Mouse (Mus musculus) heart, adult 9 months (tissue): ENCODE measurements around the gene Ascc3.

ENCODE experiments used
- DNase-seq, 2 experiments: peaks; one replicate each; pipeline ENCODE4 v3.0.0; 2022; ENCODE audit warnings: low spot score in 2 of 2

Ascc3 gene

DNA sequence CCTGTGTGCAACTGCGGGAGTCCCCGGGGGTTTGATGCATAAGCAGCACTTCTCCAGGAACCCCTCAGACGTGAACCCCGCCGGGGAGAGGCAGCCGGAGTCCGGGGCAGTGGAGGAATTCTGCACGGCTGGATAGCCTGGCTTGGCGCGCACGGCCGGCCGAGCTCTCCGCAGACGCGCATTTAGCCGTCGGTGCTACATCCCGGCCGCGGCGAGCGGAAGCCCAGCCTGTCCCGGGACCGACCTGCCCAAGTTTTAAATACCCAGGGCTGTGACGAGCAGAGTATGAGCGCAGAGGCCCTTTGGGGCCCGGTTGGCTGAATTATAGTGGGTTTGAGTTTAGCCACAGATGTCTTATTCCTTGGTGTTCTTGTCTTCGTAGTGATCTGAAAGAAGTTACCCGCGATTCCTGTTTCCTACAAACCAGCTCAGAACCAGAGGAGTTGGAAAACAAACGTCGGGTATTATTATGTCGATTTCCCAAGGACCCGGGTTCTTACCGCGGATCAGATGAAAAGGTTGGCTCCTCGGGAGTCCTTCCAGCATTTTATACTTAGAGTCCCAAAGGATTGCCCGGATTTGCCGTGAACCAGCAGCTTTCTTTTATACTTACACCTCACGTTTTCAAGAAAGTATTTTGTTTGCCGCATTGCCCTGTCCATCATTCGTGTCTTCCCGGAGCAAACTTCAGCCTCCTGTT is 302.8 kb downstream of the Ascc3 start:
- DNase-seq = no peak

DNA sequence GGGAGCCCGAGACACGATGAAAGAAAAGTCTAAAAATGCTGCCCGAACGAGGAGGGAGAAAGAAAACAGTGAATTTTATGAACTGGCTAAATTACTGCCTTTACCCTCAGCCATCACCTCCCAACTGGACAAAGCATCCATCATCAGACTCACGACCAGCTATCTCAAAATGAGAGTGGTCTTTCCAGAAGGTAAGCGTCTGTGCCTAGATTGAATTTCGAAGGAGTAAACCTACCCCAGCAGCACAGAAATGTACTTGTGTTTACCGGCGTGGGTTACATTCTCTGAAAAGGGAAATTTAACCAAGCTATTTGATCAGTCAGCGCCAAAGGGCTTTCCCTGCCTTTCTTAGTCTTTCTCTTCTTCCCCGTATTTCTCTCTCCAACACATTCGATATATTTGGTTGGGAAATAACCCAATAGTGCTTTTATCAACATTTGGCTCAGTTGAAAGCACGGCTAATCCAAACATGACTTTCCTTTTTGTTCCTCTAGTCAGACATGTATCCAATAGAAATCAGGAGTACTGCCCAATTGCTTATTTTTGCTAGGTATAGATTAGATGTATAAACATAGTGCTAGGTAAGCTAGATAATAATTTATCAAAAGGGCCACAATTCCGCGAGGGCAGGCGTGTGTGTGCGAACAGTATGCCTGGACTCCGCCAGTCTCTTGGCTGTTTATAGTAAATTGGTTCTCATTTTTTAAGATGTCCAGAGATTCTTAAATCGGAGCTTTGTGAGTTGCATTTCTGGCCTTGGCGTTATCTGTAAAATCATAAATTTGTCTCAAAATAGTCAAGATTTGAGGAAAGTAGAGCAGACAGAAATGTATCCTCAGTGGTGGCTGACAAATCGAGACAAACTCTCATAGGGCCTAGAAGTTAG is 303.7 kb downstream of the Ascc3 start:
- no peak for DNase-seq

DNA sequence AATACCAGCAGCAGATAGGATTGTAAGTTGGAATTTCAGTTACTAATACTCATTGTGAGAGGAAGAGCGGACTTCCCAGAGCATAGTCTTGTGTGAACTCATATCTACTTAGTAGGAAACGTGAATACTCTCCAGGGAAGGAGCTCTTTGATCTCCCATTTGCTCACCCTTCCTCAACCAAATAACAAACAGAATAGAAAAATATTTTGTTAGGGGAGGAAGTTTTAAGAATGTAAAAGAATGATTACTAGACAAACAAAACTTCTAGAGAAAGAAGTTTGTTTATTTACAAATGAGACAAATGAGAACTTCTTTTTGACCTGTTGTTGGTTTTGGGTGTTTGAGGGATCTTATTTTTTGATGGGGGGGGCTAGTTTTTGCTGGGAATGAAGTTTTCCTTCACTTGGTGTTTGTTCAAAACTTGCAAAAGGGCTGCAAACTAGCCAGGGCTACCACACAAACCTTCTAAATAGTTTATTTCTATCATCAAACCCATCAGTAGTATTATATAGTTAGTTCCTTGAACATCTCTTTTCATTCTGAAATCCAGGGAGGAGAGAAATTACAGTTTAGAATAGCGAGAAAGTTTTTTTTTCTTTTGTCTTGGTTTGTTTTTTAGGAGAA is 304.4 kb downstream of the Ascc3 start:
- no peak for DNase-seq

DNA sequence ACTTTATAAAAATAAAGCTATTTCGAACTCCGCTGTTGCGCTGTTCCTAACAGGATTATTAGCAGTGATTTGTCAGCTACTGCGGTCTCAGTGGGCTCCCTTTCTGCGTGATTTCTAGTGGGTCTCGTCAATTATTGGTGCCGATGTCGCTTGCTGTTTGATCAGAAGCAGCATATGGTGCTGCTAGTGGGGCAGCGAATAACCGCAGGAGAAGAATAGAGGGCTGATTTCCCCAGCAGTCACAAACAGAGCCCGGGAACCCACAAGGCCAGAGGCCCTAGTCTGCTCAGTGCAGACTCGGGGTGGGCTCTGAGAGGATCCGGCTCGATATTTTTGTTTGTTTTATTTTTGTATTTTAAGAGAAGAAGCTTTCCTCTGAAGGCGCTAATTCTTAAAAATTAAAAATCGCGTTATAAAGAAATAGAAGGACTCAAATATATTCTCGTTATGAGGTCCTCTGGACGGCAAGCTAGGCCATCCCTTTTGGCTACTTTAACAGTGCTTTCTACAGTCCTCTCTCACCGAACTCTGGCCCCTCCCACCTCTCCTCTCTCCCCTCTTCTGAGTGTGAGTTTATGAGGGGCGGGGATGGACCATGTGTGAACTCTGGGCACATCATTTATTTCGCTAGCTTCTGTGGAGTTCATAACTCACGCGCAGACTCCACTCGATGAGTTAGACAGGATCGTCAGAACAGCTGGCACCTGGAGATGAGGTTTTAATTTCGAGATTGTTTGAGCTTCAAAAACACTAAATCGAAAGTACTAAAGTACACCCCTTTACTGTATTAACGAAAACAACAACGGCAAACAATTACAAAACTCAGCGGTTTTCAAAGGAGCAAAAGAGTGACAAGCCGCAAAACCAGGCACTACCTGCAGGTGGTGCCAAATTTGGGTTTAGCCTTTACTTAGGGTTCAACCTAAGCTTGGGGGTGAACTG is 305.3 kb downstream of the Ascc3 start:
- DNase-seq = no peak

DNA sequence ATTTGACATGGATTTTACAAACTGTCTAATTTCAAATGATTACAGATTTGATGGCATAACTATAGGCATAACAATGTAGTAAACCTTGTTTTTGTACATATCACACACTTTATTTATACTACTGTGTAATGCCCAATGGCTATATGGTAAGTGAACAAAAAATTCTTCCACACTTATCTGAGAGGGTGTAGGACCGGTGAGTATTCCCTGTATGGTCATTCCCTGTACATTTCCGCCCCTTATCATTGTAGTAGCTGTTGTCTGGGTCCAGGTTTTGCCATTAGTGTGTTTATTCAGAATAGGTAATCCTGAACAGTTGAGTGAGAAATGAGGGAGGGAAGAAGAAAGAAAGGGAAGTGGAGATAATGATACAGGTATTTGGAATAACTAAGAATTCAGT is 306.2 kb downstream of the Ascc3 start:
- no peak for DNase-seq

DNA sequence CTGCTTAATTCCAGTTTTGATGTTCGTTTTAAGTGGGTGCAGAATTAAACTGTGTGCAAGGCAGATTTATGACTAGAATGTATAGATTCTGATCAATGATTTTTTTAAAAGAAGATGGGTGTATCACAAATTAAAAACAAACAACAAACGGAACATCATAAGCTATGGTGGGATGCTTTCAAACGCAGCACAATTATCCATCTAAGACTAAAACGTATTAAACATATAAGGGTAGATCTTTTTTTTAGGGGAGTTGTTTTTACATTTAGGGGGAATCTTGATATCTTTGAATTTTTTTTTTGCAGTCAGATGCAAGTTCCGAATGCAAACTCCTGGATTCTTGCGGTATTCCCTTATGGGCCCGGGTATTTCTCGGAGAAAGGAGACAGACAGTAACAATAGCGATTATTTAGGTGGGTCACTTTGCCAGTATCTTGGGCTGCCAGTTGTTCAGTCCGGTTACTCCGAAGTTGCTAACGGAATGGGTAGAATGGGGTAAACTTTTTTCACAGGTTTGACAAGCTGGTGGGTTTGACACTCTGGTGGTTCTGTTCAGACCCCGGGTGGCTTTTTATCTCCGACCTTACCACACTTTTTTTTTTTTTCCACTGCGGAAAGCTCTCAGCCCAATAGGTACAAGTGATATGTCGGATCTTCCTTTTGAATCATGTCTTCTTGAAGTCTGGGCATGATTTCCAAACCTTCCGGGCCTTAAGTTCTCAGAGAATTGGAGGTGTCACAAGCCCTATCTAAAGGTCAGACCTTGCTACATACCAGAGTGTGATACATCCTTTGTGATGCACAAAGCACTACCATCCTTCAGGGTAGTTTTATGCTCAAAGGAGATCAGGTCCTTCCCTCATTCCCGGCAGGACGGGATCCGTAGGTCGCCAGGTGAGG is 307.6 kb downstream of the Ascc3 start:
- no peak for DNase-seq
